Mouse (Mus musculus) lung, postnatal 0 days (tissue): Measurements from ENCODE around the gene Lhfpl2.
A peak's percentile ranks its signal among the peaks of the same experiment; 100 is the strongest.

Experiments used
- CTCF ChIP-seq: IDR thresholded peaks from 2 replicates; pipeline ENCODE4 v1.5.1; 2016; ENCODE audit warnings: antibody characterized with exemption, mild to moderate bottlenecking
- EP300 ChIP-seq: IDR thresholded peaks from 2 replicates; pipeline ENCODE4 v1.6.1; 2016; ENCODE audit warnings: antibody characterized with exemption, mild to moderate bottlenecking, control low read depth

DNA sequence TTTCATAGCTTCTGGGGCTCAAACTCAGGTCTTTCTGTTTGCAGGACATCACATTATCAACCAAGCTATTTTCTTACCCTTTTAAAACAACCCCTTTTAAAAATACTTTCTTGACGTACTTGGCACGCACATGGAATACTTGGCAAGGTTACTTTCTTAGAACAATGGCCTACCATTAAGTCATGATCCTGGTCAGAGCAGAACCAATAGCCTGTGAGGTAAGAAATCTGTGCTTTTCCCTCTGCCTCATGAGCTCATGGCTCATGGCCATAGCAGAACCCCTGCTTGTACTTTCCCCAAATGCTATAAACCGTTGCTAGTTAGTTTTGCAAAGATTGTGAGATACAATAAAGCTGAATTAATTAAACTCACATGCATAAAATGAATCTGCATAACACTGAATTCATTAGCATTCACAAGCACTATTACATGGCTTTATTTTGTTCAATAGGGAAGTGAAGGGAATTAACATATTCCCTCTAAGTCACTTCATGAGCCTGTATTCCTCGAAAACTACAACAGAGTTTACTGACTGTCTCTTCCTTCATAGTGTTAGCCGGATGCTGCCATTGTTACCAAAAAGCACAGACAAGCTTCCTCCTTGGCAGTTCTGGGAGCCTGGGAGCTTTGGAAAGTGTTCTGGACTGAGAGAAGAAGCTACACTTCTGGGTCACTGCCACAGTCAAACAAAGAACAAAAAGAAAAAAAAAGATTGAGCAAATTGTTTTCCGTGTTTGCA lies 20.1 kb upstream of the Lhfpl2 start:
- TF ChIP-seq CTCF (no peak), EP300 (peak; percentile 29; the same call in 1 of the 2 replicates)
